Mouse (Mus musculus): ENCODE results near the gene Ank2.

GRCm38 (mm10) chr3:127127611-127128010 is 371.5 kb downstream of the Ank2 start:
- TF ChIP-seq CTCF (IDR thresholded peaks at IDR 0.05; ENCODE audit: low read depth) (no peak), EP300 (IDR thresholded peaks at IDR 0.05; ENCODE audit: low read depth) (no peak)

Measured in liver, postnatal 0 days (tissue).